Mouse (Mus musculus) gastrocnemius, adult 2 months (tissue): ENCODE measurements around the gene Mif. TPM values are rescaled to one million over a fixed set of nuclear protein-coding genes. Genes with fewer than 3 reads are reported as not detected.
"Not testable (repeated sequence)": the region's sequence is repeated elsewhere in the genome, so short reads cannot be mapped to it uniquely, and the experiment has no call there.

Experiments
- DNase-seq: peaks from one replicate; pipeline ENCODE4 v3.0.0; 2022
- H3K27ac ChIP-seq: fragments of 200-600 bp; 2 replicates; pipeline ENCODE4 v1.8.1; 2022; ENCODE audit warnings: mild to moderate bottlenecking
- H3K4me3 ChIP-seq: fragments of 200-600 bp; 2 replicates; pipeline ENCODE4 v1.8.1; 2022; ENCODE audit warnings: mild to moderate bottlenecking, moderate library complexity
- CTCF ChIP-seq: fragments of 200-600 bp; IDR thresholded peaks from 2 replicates; pipeline ENCODE4 v1.8.1; 2022; ENCODE audit warnings: antibody characterized with exemption, mild to moderate bottlenecking, moderate library complexity
- intact Hi-C: fragments of 180-260 bp; cut with DNase I; formaldehyde crosslinking; loops from one replicate; pipeline ENCODE4 v1.15.1; 2025
- long read RNA-seq, 2 experiments: library from polyadenylated mRNA; stranded (forward); transcript quantifications; one replicate each; pipeline ENCODE4 v2.0.0; 2021
- total RNA-seq, 2 experiments: library from RNA; stranded (reverse); gene quantifications; 2 replicates each; pipeline ENCODE4 v1.2.3; 2021

Mif gene
- total RNA-seq: 100 to 1,000 TPM; 147 to 168 TPM
- long read RNA-seq, experiment 1, transcript Mif-201 (3 exons, 544 nt): major isoform, 140 of 141 reads
- long read RNA-seq, experiment 1, partial matches to known transcripts: 0 of 141 reads
- long read RNA-seq, experiment 1, other reads (novel, unspliced or antisense): 0 of 141 reads
- long read RNA-seq, experiment 2, transcript Mif-201 (3 exons, 544 nt): major isoform, 145 of 147 reads
- long read RNA-seq, experiment 2, partial matches to known transcripts: 0 of 147 reads
- long read RNA-seq, experiment 2, other reads (novel, unspliced or antisense): 0 of 147 reads

DNA sequence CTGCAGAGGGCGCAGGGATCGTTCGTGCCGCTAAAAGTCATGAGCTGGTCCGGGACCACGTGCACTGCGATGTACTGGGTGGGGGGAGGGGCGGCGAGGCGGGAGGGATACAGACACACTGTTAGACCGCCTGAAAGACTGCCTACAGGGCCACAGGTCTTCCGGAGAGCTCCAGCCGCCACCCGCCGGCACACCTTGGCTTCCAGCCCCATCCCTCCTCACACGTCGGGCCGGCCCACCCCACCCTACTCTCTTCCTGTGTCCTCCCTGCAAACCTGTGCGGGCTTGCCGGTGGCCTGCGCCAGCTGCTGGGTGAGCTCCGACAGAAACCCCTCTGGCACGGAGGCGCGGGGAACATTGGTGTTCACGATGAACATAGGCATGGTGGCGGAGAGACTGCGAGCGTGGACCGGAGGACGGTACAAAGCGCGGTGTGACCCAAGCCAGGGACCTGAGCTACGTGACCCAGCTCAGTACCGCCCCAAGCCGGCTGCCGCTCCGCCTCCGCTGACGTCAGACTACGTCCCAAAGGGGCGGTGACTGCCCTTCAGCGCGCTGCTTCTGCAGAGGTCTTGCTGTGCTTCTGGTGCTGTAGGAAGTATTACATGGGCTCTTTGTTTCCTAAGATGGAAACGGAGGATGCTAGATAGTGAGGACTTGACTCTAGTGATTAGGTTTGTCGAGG, at the start of gene Mif:
Mif (minus strand) TSS at position 455 of the 685 bp plus-strand sequence.
- Histone ChIP-seq H3K4me3 (peak within 1 kb of the TSS; percentile 73), H3K27ac (peak within 1 kb of the TSS; percentile 90)
- intact Hi-C loops: not testable (repeated sequence)
- DNase-seq: peak; percentile 91

DNA sequence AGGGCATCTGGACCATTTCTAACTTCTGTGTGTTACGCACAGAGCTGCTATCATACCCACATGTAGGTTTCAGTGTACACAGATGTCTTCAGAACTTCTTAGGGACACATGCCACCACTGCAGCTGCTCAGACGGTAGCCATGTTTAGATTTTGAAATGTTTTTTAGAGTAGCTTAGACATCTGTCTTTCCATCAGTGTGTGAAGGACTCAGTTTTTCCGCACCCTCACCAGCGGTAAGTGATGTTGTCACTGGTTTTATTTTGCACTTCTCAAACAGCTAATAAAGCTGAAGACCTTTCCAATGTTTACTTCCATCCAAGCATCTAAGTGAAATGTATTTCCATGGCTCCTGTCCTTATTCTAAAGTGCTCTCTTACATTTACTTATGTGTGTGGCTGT, 46.8 kb upstream of the Mif start:
- no peak for DNase-seq
- Histone ChIP-seq H3K27ac (no peak overlapping the region), H3K4me3 (no peak overlapping the region)
- no peak for TF ChIP-seq CTCF
- intact Hi-C loops: no loop called here

- no peak for TF ChIP-seq CTCF
- Histone ChIP-seq H3K27ac (peak overlapping the region; percentile 48), H3K4me3 (no peak overlapping the region)
- DNase-seq: no peak
- intact Hi-C loops: no loop called here
Measured at GRCm38 (mm10) chr10:75904391-75904790, 44.4 kb upstream of the Mif start.

DNA sequence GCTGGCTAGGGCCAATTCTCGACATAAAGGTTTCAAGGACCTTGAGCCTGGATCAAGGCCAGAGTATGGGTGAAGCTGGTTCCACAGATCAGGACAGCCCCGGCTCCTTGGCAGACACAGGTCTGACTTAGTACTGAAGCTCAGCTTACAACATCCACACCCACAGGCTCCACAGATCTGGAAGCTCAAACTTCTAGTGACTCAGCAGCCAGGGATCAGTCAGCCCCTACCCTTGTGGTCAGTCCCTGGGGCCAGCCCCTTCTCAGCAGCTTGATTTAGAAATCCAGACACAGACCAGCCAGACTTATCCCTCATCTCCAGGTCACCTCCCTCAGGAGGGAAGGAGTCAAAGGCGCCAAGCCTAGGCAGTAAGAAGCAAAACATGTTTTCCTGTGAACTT, 38.8 kb upstream of the Mif start:
- H3K27ac ChIP-seq: peak overlapping the region; percentile 90
- intact Hi-C loops: loop anchor here (2.0 to 5.0 kb wide), 2 partner anchors 18 to 38 kb away; partner anchors contain the start of gene Mmp11
- no peak for TF ChIP-seq CTCF
- peak; percentile 87 for DNase-seq
- no peak overlapping the region; the same call in 1 of the 2 replicates for H3K4me3 ChIP-seq

DNA sequence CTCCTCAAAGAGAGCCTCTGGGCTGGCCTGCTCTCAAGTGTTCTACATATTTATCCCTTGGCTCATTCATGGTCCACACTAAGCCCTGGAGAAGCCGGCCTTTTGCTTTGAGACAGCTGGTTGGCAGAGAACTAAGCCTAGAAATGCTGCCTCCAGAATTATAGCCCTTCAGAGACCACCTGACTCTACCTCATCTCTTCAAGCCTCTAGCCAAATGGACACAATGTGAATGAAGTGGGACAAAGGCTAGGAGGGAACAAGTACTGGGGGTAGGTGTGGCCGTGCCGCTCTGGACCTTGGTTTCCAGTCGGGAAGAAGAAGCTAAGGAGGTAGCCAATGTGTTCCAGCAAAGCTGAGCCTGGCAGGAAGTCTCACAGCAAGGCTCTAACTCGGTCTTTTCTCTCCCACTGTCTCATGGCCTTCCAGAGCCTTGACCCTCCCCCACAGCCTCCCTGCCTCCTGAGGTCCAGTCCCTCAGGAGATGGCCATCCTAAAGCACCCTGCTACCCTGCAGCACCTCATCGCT, 38.1 kb upstream of the Mif start:
- no peak for TF ChIP-seq CTCF
- intact Hi-C loops: loop anchor here (2.0 to 5.0 kb wide), 2 partner anchors 19 to 39 kb away; partner anchors contain the start of gene Mmp11
- DNase-seq: no peak
- no peak overlapping the region for H3K4me3 ChIP-seq
- H3K27ac ChIP-seq: peak overlapping the region; percentile 90

DNA sequence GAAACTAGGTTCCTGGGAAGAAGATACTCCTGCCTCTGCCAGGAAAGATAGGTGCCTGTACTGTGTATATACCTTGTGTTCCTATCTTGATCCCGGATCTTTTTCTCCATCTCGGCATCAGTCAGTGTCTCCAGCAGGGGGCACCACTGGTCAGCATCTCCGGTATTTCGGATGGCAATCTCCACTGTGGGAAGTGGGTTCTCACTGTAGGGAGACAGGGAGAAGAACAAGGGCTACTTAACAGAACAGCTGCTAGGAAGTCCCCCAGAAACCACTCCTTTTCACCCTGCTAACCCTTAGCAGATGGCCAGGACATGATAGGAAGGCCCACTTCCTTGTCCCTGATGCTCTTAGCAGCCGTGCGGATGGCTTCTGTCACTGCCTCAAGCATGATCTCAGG, 37.3 kb upstream of the Mif start:
- intact Hi-C loops: loop anchor here (1.0 to 5.0 kb wide), 2 partner anchors 40 to 54 kb away; partner anchors contain the start of gene Mmp11
- Histone ChIP-seq H3K27ac (peak overlapping the region; percentile 90), H3K4me3 (no peak overlapping the region)
- TF ChIP-seq CTCF: peak; percentile 83
- peak; percentile 85 for DNase-seq

- intact Hi-C loops: loop anchor here (5.0 kb wide), 1 partner anchor 41 kb away; the partner anchor contains the start of gene Mmp11
Measured at GRCm38 (mm10) chr10:75896208-75896607, 36.2 kb upstream of the Mif start.

GRCm38 (mm10) chr10:75895730-75896129, 35.7 kb upstream of the Mif start:
- no peak for TF ChIP-seq CTCF
- Histone ChIP-seq H3K27ac (no peak overlapping the region), H3K4me3 (no peak overlapping the region)
- intact Hi-C loops: loop anchor here (5.0 kb wide), 1 partner anchor 42 kb away; the partner anchor contains the start of gene Mmp11
- no peak for DNase-seq

More at GRCm38 (mm10) chr10:75896208-75896607, 36.2 kb upstream of the Mif start:
- no peak for TF ChIP-seq CTCF
- H3K4me3 ChIP-seq: no peak overlapping the region
- no peak for DNase-seq
- no peak overlapping the region for H3K27ac ChIP-seq

DNA sequence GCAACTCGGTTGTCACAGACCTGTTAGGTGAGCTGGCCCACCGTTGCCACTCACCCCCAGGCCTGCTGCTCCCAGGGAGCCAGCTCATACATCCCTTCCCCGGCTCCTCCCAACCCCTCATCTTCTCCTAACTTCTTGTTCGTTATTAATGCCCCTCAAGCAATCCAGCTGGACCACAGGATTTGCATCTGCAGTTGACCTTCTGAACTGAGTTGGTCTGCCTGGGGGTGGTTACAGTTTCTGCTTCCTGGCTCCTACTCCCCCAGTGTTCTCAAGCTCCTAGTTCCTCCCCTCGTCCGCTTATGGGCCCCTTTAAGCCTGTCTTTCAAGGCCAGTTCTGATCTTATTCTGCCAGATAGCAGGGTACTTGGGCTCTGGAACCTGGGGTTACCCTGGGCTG, 34.6 kb upstream of the Mif start:
- no peak overlapping the region for H3K4me3 ChIP-seq
- TF ChIP-seq CTCF: no peak
- no peak for DNase-seq
- intact Hi-C loops: no loop called here
- no peak overlapping the region for H3K27ac ChIP-seq

DNA sequence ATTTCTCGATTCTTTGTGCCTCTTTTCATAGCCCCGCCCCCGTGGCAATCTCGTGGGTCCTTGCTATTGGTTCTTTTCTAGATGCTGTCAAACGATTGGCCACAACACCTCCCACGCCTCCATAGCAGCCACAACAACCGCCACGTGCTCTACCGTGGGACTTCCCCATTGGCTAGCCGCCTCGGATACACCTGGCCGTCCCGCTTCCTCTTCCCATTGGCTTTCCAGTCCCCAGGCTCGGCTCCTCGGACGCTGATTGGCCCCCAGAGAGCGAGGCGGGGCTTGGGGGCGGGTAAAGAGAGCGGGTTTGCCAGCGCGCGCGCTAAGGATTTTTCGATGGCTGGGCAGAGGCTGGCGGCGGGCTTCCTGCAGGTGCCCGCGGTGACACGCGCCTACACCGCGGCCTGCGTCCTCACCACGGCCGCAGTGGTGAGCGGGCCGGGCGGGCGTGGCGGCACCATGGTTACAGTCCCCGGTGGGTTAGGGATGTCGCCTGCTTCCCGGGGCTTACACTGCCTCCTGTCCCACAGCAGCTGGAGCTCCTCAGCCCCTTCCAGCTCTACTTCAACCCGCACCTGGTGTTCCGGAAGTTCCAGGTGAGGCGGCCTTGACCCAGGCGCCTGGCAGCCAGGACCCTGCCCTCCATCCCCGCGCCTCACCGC, 33.2 kb upstream of the Mif start, which contains the start of gene Derl3:
Derl3 (plus strand) TSS at position 325 of the 662 bp plus-strand sequence.
- peak within 1 kb of the TSS; percentile 74 for H3K4me3 ChIP-seq
- H3K27ac ChIP-seq: 0 out of 2 replicates have a peak within 1 kb of the TSS, but pooled peaks have one; percentile 24
- intact Hi-C loops: no loop called here
- no peak for TF ChIP-seq CTCF
- peak; percentile 93 for DNase-seq

DNA sequence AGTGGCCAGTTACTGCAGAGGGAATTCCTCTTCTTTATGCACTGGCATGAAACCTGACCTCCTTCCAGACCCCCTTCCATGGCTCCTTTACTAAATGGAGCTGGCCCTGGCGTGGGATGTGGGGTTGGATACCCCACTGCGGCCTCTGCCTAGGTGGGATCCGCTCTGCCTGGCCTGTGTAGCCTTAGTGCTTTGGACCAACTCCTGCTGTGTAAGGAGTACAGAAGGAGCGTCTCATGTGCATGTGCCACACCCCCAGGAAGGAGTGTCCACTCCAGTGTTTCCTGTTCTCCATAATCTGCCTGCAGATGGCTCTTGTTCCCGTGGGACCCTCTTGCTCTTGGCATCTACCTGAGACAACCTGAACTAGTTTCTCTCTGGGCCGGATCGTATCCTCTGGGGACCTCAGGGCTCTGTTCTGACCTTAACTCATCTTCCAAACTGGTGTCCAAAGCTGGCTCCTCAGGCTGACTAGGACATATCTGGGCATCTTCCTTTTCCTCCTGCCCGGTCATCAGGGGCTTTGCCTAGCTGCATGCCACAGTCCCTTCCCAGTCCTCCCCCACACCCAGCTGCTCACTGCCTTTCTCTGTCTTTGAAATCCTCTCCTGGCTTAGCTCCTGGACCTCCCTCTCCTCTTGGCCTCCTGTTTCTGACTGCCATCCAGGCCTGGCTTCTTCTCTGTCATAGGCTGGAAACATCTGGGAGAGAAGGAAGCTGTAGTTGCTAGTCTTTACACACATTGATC, 29.5 kb upstream of the Mif start:
- no peak overlapping the region for H3K27ac ChIP-seq
- no peak overlapping the region for H3K4me3 ChIP-seq
- no peak for TF ChIP-seq CTCF
- no peak for DNase-seq
- intact Hi-C loops: no loop called here

DNA sequence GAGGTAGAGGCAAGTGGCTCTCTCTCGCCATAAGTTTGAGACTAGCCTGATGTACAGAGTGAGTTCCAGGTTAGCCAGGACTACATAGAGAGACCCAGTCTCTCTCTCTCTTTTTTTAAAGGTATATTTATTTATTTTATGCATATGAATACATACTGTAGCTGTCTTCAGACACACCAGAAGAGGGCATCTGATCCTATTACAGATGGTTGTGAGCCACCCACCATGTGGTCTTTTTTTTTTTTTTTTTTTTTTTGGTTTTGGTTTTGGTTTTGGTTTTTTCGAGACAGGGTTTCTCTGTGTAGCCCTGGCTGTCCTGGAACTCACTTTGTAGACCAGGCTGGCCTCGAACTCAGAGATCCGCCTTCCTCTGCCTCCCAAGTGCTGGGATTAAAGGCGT, 27.5 kb upstream of the Mif start:
- H3K4me3 ChIP-seq, DNase-seq, H3K27ac ChIP-seq, intact Hi-C loops: not testable (repeated sequence)
